Mouse (Mus musculus) kidney, postnatal 0 days (tissue): ENCODE data around the gene Mgarp. TPM values are rescaled to one million over a fixed set of nuclear protein-coding genes. Genes with fewer than 3 reads are reported as not detected.
A peak's percentile ranks its signal among the peaks of the same experiment; 100 is the strongest.

Experiments
- ATAC-seq: fragments of 200-750 bp; cut with Nextera tagmentation; replicated peaks from 2 replicates; pipeline ENCODE4 v1.8.0; 2017; ENCODE audit warnings: low read depth, moderate number of reproducible peaks, moderate TSS enrichment, moderate library complexity; ENCODE audit not compliant: low FRiP score
- DNase-seq: peaks from one replicate; pipeline ENCODE4 v3.0.0-alpha.2; 2016; ENCODE audit warnings: low spot score
- H3K27ac ChIP-seq: fragments of 300-500 bp; sonication (generic); 2 replicates; pipeline ENCODE4 v1.5.1; 2014; ENCODE audit warnings: mild to moderate bottlenecking
- H3K27me3 ChIP-seq: fragments of 300-500 bp; sonication (generic); 2 replicates; pipeline ENCODE4 v1.6.1; 2014; ENCODE audit warnings: low read length, mixed read lengths; ENCODE audit not compliant: insufficient read depth
- H3K36me3 ChIP-seq: fragments of 300-500 bp; sonication (generic); 2 replicates; pipeline ENCODE4 v1.6.1; 2014; ENCODE audit warnings: low read length, mixed read lengths; ENCODE audit not compliant: insufficient read depth
- H3K4me1 ChIP-seq: fragments of 300-500 bp; sonication (generic); replicated peaks from 2 replicates; pipeline ENCODE4 v1.6.1; 2014; ENCODE audit warnings: antibody characterized with exemption, low read length, mixed read lengths; ENCODE audit not compliant: insufficient read depth
- H3K4me2 ChIP-seq: fragments of 300-500 bp; sonication (generic); 2 replicates; pipeline ENCODE4 v1.6.1; 2014; ENCODE audit warnings: mild to moderate bottlenecking, low read length, moderate library complexity, mixed read lengths
- H3K4me3 ChIP-seq: fragments of 300-500 bp; sonication (generic); replicated peaks from 2 replicates; pipeline ENCODE4 v1.5.1; 2014; ENCODE audit warnings: low read depth, low read length
- H3K9ac ChIP-seq: fragments of 300-500 bp; sonication (generic); 2 replicates; pipeline ENCODE4 v1.6.1; 2014; ENCODE audit warnings: low read depth, low read length
- H3K9me3 ChIP-seq: fragments of 300-500 bp; sonication (generic); replicated peaks from 2 replicates; pipeline ENCODE4 v1.6.1; 2016; ENCODE audit warnings: low read length, inconsistent platforms, mixed read lengths
- CTCF ChIP-seq: IDR thresholded peaks from 2 replicates; pipeline ENCODE4 v1.5.1; 2016; ENCODE audit warnings: antibody characterized with exemption, low read depth, mild to moderate bottlenecking, moderate library complexity
- WGBS: fragments of 180-500 bp; shearing (Covaris S2); extraction: QIAGEN DNeasy Blood & Tissue Kit; methylation state at CpG from one replicate; pipeline ENCODE4 v1.1.7; 2014; 5-methylcytosine and 5-hydroxymethylcytosine counted together
- polyA plus RNA-seq: library from polyadenylated mRNA; unstranded; fragments of >200 nt; fragmentation: Nextera tagmentation; extraction: Ambion mirVana; gene quantifications from 2 replicates; pipeline ENCODE4 v1.2.1, GENCODE M21; 2015

Gene Mgarp
- polyA plus RNA-seq, 1 experiment from 2014 or later, result 0.76 TPM

- Histone ChIP-seq H3K36me3 (no peaks in the 10 kb centered on the region), H3K4me3 (no peak overlapping the region), H3K4me1 (peaks cover 10% of the 10 kb centered on the region; the same call in 1 of the 2 replicates), H3K27ac (no peak overlapping the region), H3K9me3 (no peaks in the 10 kb centered on the region), H3K9ac (no peak overlapping the region), H3K4me2 (no peak overlapping the region), H3K27me3 (0 out of 2 replicates have a peak, but pooled peaks cover 6% of the 10 kb centered on the region)
- DNase-seq (no peak), ATAC-seq (no peak)
- 92% methylated on average over 5 of the region's 5 CpGs for WGBS
- TF ChIP-seq CTCF, result no peak
These were observed 4.9 kb downstream of the Mgarp start for GRCm38 (mm10) chr3:51391591-51391990.

GRCm38 (mm10) chr3:51391095-51391494 is 5.4 kb downstream of the Mgarp start:
- H3K4me3 ChIP-seq, result no peak overlapping the region
- WGBS, result 87% methylated on average over 5 of the region's 5 CpGs
- no peaks in the 10 kb centered on the region for H3K9me3 ChIP-seq
- no peak overlapping the region for H3K9ac ChIP-seq
- 0 out of 2 replicates have a peak, but pooled peaks cover 5% of the 10 kb centered on the region for H3K27me3 ChIP-seq
- no peak for DNase-seq
- no peak for TF ChIP-seq CTCF
- no peaks in the 10 kb centered on the region for H3K36me3 ChIP-seq
- H3K4me2 ChIP-seq, result no peak overlapping the region
- ATAC-seq, result no peak
- H3K27ac ChIP-seq, result no peak overlapping the region
- peaks cover 5% of the 10 kb centered on the region; the same call in 1 of the 2 replicates for H3K4me1 ChIP-seq

DNA sequence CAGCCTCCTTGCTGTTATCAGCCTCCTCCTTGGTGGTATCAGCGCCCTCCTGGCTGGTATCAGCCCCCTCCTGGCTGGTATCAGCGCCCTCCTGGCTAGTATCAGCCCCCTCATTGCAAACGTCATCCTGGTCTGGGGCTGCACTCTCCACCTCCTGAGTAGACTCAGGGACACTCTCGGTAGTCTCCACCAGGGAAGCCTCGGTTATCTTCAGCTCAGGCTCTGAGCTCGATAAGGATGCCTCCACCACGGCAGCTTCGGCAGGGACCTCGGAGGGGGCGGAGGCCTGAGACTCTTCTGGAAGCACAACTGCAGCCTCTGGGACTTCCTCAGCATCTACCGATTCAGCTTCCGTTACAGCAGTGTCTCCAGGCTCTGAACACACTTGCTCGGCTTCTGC is 7.6 kb downstream of the Mgarp start:
- no peak for DNase-seq
- TF ChIP-seq CTCF, result no peak
- no peak; the same call in 1 of the 2 replicates for ATAC-seq
- peak overlapping the region; percentile 47 for H3K4me2 ChIP-seq
- H3K4me1 ChIP-seq, result 0 out of 2 replicates have a peak, but pooled peaks cover 3% of the 10 kb centered on the region
- no peaks in the 10 kb centered on the region for H3K9me3 ChIP-seq
- WGBS, result 5% methylated on average over 13 of the region's 13 CpGs
- 0 out of 2 replicates have a peak overlapping the region, but pooled peaks have one; percentile 11 for H3K4me3 ChIP-seq
- H3K27ac ChIP-seq, result no peak overlapping the region
- H3K27me3 ChIP-seq, result no peaks in the 10 kb centered on the region
- H3K36me3 ChIP-seq, result no peaks in the 10 kb centered on the region
- H3K9ac ChIP-seq, result 0 out of 2 replicates have a peak overlapping the region, but pooled peaks have one; percentile 27

DNA sequence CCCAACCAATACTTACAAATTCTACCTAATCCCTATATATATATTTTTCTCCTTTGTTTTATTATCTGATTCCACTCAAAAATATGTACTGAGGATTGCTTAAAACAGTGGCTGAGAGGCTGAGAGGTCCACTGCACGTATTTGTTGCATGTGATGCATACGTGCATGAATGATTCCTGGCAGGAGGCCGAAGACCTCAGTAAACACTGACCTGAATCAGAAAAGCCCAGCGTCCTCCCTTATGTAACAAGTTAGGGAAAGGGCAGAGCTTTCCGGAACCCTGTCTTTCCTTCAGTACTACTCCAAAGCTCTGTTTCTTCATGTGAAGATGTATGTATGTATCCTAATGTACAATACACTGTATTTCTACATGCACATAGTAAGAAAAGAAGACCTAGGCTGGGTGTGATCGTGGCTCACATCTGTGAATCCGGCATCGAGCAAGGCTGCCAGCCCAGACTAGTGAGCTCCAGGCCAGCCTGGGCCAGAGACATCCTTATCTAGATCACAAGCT is 8.6 kb downstream of the Mgarp start:
- Histone ChIP-seq H3K4me1 (0 out of 2 replicates have a peak, but pooled peaks cover 3% of the 10 kb centered on the region), H3K4me3 (no peak overlapping the region), H3K36me3 (no peaks in the 10 kb centered on the region), H3K9ac (no peak overlapping the region), H3K4me2 (no peak overlapping the region), H3K9me3 (no peaks in the 10 kb centered on the region), H3K27ac (no peak overlapping the region), H3K27me3 (no peaks in the 10 kb centered on the region)
- no peak for ATAC-seq
- WGBS, result 66% methylated on average over 8 of the region's 8 CpGs
- DNase-seq, result no peak
- TF ChIP-seq CTCF, result no peak

- Histone ChIP-seq H3K27me3 (no peaks in the 10 kb centered on the region), H3K9me3 (no peaks in the 10 kb centered on the region), H3K4me2 (no peak overlapping the region), H3K4me1 (0 out of 2 replicates have a peak, but pooled peaks cover 3% of the 10 kb centered on the region), H3K4me3 (no peak overlapping the region), H3K27ac (no peak overlapping the region), H3K36me3 (no peaks in the 10 kb centered on the region), H3K9ac (no peak overlapping the region)
- no peak for TF ChIP-seq CTCF
- 88% methylated on average over 3 of the region's 3 CpGs for WGBS
- no peak for ATAC-seq
- no peak for DNase-seq
These were observed 9.4 kb downstream of the Mgarp start for GRCm38 (mm10) chr3:51387134-51387451.

- ATAC-seq (no peak), DNase-seq (no peak)
- Histone ChIP-seq H3K27ac (no peak overlapping the region), H3K4me2 (no peak overlapping the region), H3K9ac (no peak overlapping the region), H3K27me3 (no peaks in the 10 kb centered on the region), H3K4me1 (0 out of 2 replicates have a peak, but pooled peaks cover 3% of the 10 kb centered on the region), H3K36me3 (no peaks in the 10 kb centered on the region), H3K9me3 (no peaks in the 10 kb centered on the region), H3K4me3 (no peak overlapping the region)
- WGBS, result 38% methylated on average over 12 of the region's 12 CpGs
- no peak for TF ChIP-seq CTCF
These were observed 10.0 kb downstream of the Mgarp start for GRCm38 (mm10) chr3:51386441-51387133.
